Mouse (Mus musculus) thymus, postnatal 4 days (tissue): Measurements from ENCODE around the gene Syne2.
"Not testable (repeated sequence)": the region's sequence is repeated elsewhere in the genome, so short reads cannot be mapped to it uniquely, and the experiment has no call there.

ENCODE experiments used
- DNase-seq: peaks from one replicate; pipeline ENCODE4 v3.0.0; 2021

Gene Syne2

DNA sequence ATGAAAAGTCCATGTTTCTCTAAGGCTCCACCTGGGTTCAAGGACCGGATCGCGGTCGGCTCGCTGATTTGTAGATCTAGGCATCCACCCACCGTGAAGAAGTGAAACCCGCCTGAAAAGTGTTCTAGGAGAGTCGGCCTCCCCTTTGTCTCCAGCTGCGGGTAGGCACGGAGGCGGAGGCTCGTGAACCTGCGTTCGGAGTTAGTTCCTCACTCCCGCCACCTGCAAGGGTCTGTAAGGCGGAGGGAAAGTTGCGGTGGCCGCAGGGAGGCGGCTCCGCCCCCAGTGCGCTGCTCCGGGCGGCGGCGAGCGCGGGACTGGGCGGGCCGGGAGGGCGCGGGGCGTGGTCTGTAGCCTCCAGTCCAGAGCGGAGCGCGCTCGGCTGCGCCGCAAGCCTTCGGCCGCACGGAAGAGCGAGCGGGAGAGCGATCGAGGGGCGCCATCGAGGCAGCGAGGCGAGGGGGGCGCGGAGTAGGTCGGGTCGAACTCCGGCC lies at the start of gene Syne2:
TSS of gene Syne2 (plus strand) at position 176 of the 494 bp plus-strand sequence.
- peak; percentile 73 for DNase-seq

DNA sequence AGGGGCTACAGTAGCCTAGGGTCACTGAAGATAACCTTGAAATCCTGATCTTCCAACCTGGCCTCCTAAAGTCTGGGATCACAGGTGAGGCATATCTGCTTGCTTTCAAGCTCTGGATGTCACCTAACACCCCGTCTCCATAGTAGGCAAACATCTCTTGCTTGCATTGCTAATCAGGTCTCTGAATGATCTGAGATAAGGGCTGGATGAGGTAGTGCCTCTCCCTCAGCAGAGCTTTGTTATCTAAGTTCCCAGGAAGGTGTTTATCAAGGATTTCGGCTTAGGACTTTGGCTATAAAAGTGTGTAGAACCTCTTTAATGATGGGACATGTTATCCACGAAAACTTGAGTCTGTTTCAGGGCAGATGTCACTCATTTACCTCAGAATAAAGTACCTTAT lies 46.5 kb upstream of the Syne2 start:
- DNase-seq = no peak

DNA sequence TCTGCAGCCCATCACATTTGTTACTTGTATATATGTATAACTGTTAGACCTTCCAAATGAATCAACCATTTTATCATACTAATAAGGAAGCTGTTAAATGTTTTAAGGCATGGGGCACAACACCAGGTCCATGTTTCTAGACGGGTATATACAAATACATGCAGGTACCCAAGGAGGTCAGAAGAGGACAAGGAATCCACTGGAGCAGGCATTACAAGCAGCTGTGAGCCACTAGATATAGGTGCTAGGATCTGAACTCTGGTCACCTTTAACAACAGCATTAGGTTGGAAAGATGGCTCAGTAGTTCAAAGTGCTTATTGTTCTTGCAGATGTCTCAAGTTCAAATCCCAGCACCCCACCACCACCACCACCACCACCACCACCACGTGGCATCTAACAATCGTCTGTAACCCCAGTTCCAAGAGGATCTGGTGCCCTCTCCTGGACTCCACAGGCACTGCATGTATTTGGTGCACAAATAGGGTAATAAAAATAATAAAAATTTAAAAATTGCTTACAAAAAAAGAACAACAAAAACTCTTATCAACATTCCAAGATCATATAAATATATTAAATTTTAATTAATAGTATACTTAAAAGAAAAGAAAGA lies 45.4 kb upstream of the Syne2 start:
- peak; percentile 84 for DNase-seq

DNA sequence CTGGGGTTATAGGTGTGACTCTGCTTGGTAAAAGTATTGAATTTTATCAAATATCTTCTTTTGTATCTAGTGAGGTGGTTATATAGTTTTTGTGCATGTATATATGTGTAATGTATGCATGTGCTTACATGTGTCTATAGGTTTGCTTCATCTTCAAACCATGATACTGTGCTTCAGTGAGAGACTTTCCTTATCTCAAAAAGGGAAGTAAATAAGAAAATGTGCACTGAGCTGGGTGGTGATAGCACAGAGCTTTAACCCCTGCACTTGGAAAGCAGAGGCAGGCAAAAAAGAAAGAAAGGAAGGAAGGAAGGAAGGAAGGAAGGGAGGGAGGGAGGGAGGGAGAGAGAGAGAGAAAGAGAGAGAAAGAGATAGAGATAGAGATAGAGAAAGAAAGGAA lies 36.5 kb upstream of the Syne2 start:
- no peak for DNase-seq

DNA sequence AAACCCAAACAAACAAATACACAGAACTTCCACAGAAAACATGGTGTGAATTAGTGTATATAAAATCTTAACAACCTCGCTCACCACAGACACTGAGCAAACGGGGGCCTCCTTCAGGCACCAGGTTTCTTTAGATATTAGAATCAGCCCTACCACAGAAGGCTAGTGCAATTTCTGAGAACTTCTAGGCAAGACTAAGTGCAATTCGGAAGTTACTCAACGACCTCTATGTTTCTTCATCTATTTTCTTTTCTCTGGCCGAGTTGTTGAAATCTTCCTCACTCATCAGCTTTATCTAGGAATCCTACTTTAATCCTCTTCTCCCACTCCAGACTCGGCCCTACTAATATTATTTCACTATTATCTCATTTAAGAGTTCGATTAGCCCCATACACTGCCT lies 35.9 kb upstream of the Syne2 start:
- no peak for DNase-seq

DNA sequence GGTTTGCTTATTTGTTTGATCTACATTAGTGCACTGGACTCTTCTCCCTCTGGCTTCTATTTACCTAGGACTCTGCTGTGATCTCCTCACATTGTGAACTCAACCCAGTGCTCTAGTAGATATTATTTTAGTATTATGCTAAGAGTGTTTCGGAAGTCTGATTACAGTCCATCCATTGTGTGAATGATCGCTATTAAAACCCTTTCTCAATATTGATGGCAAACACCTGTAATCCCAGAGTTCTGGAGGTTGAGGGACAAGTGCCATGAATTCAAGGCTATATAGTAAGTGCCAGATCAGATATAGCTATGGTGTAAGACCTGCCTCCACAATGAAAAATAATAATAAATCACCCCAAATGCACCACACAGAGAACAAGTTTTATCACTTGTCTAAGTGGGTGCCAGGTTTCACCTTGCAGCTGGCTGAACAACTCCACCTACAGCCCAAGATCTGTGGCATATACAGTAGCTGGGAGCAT lies 33.6 kb upstream of the Syne2 start:
- no peak for DNase-seq

DNA sequence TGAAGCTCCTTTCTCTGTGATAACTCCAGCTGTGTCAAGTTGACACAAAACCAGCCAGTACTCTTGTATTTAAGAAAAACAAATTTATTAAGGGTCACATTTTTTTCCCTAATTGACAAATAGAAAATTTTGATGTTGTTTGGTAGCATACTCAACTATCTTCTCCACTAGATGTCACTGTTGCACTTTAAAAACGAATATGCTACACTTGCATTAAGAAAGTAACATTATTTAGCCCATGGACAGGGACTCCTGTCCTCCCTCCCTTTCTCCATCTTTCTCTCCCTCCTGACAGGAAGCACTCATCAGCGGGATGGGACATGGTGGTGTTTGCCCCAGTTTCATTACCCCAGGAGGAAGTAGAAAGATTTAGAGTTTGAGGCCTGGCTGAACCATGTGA lies 31.3 kb upstream of the Syne2 start:
- not testable (repeated sequence) for DNase-seq

DNA sequence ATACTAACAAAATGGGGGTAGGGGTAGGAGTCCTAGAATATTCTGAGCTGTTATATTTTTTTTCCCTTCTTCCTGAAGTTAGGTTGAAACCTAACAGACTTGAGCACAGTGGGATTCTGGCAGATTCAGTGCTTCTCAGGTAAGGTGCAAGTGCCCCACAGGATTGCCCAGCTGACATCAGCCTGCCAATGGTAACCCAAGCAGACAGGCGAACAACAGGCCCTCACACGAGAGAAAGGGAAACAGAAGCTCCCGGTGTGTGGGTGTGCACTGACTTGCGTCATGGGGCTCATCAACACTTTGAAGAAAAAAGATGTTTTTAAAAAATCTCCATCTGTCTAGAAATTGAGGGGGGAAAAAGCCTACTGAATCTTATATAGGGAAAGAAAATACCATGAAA lies 28.5 kb upstream of the Syne2 start:
- no peak for DNase-seq

DNA sequence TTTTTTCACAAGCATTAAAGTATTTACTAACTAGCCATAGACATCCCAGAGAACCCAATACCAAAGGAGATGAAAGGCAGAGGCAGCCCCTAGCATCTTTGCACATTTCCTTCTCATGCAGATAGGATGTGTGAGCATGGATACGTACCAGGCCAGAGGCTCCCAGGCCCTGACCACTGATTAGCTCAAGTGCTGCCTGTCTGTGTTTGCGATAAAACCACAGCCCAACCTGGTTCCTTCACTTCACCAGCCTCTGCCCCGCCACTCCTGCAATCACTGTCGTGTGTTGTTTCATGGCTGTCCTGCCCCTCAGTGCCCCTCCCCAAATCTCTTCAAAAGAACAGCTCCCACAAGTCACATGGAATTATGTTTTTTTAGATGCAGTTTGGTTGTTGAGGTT lies 23.4 kb upstream of the Syne2 start:
- no peak for DNase-seq

DNA sequence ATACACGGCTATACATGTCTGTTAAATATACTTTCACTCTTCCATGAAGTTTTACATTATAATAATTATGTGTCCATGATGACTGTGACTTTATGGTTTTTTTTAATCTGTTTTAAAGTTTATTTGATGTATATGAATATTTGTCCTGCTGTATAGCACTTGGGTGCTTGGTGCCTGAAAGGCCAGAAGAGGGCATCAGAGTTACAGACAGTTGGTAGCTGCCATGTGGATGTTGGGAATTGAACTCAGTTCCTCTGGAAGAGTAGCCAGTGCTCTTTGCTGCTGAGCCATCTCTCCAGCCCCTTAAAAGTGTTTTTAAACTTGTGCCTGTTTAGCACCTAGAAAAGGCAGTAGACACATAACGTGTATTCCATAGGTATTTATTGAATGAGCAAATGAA lies 21.4 kb upstream of the Syne2 start:
- DNase-seq = no peak

DNA sequence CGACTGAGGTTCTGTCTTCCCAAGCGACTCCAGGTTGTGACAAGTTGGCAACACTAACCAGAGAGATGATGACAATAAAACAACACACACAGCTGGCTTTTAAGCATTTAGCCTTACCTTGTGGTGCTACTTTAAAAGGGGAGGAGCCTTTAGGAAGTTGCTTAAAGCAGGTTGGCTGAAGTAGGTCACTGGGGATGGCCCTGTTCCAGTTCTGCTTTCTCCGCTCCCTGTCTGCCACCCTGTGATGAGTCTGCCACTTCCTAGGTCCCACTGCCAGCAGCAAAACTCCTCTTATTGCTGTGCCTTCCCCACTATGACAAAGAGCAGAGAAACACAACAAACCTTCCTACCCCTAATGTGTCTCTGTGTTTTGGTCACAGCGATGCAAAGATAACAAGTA lies 11.7 kb upstream of the Syne2 start:
- no peak for DNase-seq

DNA sequence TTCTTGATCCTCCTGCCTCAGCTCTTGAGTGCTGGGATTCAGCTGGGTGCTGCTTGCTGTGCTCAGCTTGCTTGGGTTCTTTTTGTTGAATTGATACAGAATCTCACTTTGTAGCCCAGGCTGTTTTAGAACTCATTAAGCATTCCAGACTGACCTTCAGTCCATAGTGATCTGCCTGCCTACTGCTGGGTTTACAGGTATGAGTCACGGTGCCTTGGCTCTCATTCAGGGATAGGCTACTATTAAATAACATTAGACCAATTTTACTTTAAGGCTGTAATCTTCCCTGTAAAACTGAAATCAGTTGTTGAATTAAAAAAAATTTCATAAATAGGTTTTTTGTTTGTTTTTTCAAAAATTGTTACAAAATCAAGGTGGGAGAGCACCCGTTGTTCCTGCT lies 4.2 kb upstream of the Syne2 start:
- DNase-seq = no peak

DNA sequence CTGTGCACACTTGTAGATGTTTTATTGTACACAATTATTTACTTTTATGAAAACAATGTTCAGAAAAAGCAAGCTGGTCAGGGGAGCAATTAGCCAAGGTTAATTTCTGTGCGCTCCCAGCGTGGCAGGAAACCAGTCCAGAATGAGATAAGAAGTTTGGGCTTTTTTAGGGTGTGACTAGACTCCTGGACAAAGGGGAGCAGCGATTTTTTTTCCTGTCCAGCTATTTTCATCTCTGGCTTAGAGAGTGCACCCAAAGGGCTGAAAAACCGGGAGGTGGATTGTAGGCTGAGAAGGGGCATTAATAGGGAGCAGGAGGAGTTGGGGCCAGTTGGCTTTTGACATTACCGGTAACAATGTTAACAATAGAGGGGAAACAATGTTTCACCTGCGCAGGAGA lies 3.4 kb upstream of the Syne2 start:
- no peak for DNase-seq

DNA sequence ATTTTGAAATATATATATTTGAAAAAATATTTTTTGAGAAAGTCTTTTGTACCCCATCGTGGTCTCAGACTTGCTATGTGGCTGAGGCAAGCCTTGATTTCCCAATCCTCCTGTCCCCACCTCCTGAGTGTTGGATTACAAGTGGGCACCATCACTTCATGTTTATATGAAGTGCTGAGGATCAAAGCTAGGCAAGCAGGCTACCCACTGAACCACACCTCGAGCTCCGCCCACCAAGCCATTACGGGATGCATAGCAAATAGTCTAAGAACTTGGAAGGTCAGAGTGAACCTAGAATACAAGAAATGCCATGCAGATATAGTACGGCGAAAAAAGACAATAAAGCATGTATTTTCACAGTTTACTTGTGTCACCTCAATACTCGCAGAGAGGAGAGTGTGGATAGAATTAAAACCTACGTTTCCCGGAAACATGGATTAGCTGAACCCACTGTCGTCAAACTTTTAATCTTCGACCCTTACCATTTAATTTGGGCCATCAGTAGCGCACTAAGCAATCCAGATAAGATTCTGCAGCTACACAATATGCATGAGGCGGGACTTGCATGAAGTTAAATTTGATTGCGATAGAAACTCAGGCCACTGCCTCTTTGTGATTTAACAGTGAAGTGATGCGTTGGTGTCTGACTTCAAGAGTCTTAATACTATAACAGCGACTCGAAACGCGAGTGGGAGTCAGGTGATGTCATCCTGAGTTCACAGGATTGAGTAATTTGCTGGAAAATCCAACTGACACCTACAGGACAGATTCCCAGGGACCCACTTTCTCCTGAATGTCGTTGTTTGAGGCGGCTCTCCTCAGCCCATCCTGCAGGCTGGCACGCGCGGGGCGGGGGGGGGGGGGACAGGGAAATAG lies 715 bp upstream of the Syne2 start:
- no peak for DNase-seq

DNA sequence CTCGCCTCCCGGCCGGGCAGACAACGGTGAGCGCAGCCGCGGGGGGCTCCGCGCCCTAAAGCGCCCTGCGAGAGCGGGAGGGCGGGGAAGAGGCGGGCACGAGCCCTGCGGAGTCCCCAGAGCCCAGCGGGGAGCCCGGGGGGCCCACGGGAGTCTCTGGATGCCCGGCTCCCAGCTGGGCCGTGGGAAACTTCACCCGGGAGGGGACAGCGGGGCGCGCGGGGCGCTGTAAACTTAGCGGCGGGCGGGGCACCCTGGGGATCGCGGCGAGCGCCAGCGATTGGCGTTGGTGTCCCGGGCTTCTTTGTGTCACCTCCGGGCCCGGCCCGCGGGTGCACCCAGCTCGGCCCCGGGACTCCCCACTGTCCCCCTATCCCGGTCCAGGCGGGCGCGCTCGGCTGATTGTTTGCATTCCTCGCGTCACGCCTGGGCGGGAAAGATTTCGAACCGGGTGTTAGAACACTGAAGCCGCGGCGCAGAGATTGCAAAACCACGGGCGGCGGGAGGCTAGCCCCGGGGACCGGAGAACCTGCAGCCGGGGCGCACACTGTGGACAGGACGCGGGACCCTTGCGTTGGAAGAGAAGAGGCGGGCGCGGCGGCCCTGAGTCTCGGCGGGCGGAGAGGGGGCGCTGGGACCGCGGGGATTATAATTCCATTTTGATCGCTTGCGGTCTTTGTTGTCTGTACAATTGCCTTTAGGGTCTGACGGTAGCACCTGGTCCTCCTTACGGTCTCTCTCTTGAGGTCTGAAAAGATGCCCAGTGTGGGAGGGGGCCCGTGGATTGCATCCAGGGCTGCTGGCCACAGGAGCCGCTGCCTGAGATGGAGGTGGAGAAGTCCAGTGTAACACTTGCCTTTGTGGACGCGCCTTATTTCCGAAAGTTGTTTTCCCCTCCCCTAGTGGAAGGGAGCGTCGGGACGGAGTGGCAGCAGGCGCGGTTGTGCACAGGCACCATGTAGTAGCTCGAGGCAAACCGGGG lies 810 bp downstream of the Syne2 start:
- DNase-seq = peak; percentile 58

DNA sequence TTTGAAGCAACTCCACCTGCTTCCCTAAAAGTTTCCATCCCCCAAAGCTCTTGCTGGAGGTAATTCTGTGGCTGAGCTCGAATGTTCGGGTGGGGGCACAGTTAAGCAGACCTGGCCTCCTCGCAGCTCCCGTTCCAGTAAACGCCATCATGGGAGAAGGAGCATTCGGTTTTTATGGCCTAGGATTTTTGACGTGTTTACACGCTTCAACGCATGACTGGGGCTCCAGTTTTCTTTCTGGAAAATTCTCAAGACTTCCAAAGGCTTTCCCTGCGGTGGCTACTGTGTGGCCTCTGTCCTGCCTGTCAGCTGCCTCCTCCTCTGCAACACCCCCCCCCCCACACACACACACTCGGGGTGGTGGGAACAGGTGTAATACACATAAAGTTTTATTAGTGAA lies 1.5 kb downstream of the Syne2 start:
- no peak for DNase-seq

DNA sequence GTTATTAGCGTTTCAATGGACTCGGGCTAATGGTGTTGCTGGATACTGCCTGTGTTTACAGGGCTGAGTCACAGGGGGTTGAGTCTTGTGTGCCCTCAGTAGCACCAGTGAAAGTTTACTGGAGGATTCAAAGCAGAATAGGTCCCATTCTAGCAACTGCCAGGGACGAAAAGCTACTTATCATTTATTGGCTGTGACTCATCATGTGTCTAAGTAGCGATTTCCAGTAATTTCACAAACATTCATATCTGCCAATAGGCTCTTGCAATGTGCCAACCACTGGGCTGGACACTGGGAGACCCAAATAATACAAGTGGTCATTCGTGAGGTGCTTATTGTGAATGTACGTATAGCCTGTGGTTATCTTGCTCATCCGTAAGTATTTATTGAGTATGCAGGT lies 2.3 kb downstream of the Syne2 start:
- DNase-seq = no peak

DNA sequence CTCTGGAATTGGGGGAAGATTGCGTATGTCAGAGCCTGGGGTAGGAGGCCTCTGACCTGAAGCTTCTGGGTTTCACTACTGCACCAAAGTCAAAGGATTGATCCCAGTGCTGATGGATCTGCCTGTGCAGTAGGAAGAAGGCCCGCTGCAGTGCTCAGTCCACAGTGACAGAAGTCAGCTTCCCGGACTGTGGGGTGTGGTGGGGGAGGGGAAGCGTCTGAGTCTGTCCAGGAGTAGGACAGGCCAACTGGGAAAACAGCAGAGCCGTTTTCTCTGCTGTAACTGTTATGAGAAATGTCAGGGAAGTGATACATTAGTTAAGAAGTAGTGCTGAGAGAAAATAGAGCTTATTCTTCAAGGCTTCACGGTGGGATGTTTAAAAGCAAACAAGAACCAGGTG lies 4.2 kb downstream of the Syne2 start:
- no peak for DNase-seq

DNA sequence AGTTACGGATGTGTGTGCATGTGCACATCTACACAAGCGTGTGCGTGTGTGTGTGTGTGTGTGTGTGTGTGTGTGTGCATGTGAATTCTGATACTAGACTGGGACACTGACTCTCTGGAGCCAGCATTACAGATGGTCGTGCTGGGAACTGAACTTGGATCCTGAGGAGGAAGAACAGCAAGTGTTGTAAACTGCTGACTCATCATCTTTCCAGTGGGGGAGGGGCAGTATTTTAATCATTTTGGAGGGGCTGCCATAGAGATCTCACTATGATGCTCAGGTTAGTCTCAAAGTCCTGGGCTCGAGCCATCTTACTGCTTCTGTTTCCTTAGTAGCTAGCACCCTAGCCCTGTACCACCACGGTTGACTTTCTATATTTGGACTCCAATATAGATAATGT lies 5.5 kb downstream of the Syne2 start:
- no peak for DNase-seq

DNA sequence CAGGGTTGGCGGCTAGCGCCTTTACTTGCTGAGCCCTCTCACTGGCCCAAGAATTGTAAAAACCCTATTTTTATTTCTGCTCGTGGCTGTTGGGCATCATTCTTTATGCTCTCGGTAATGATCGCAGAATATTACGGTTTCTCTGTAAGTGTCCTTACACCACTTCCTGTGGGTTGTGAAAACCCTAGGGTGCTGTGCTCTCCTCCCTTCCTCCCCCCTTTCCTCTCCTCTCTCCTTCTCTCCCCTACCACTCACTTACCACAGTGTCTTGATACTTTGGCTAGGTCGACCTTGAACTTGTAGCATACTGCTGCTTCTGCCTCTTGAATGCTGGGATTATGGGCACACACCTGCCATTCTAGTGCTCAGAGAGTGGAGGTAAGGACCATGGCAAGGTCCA lies 7.5 kb downstream of the Syne2 start:
- no peak for DNase-seq

DNA sequence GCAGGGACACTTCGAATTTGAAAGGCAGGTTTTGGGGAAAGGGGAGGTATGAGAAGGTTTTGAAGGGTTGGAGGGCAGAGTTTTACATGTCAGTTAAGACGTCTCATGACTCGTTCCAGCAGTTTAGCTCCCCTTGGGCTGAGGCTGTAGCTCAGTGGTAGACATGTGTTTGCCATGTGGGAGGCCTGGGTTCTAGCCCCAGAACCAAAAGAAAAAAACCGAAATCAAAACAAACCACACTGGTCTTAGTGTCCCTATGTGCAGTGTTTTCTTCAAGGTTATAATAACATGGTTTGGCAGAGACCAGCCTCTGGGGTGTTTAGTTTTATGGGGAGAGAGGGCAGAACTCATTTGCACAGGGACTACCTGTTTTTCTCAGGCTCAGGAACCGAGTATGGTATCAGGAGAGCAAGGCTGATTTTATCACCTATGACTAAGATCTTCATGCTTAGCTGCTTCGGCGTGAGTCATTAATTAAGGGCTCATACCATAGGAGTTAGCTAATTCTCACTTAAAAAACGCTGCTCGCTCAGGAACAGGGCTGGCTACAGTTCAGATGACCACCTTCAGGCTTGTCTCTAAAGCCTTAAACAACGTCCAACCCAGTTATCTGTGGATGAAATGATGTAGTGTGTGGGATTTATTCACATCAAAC lies 8.9 kb downstream of the Syne2 start:
- DNase-seq = no peak

DNA sequence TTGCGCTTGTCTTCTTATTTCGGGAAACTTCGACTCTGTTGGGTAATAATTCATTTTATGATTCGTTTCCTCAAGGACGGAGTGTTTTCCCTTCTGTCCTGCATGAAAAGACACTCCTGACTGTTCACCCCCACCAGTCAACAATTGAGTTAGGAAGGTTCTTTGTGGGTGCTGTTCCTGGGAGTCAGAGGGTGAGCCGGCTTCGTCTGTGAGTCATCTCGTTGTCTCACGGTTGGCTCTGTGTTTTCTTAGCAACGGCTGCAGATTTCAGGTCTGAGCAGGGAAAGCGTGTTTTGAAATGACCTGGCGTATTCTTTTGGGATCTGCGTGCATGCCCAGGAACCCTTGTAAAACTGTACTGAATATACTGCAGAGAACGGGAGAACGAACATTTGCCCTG lies 9.8 kb downstream of the Syne2 start:
- no peak for DNase-seq

DNA sequence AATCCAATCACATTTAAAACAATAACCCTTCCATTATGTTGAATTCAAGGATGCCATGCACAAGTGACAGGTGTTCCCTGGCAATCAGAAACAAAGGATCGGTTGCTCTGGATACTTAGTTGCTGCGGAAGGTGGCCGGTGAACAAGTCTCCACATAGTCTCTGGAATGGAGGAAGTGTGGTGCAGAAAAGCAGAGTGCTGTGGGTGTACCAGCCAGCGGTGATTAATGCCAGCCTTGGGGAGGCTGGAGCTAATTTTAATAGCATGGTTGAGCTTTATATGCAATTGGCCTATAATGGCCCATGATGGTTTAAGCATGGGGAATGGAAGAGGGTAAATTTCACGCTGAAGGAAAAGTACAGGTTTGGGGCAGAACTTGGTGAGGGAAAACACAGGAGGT lies 11.7 kb downstream of the Syne2 start:
- no peak for DNase-seq
